Mouse (Mus musculus) lung, postnatal 10 days (tissue): ENCODE results near the gene Gm3448.
"Not testable (repeated sequence)": the region's sequence is repeated elsewhere in the genome, so short reads cannot be mapped to it uniquely, and the experiment has no call there.

Source experiments
- DNase-seq: peaks from one replicate; pipeline ENCODE4 v3.0.0; 2021

Gene Gm3448

GRCm38 (mm10) chr17:15025513-15025912, 15.8 kb downstream of the Gm3448 start:
- DNase-seq, result not testable (repeated sequence)

GRCm38 (mm10) chr17:15024502-15025193, 16.7 kb downstream of the Gm3448 start:
- DNase-seq, result not testable (repeated sequence)

- DNase-seq, result not testable (repeated sequence)
Observed at GRCm38 (mm10) chr17:15023878-15024492, 17.4 kb downstream of the Gm3448 start.

GRCm38 (mm10) chr17:15021503-15022220, 19.7 kb downstream of the Gm3448 start:
- DNase-seq, result peak; percentile 44

GRCm38 (mm10) chr17:15009706-15010413, 31.5 kb downstream of the Gm3448 start, which contains the start of gene Gm3435:
Gene Gm3435, plus strand, starts transcription at chr17:15010176.
- DNase-seq, result not testable (repeated sequence)

GRCm38 (mm10) chr17:15009088-15009487, 32.2 kb downstream of the Gm3448 start:
- DNase-seq, result not testable (repeated sequence)

GRCm38 (mm10) chr17:15000047-15000446, 41.3 kb downstream of the Gm3448 start:
- not testable (repeated sequence) for DNase-seq

GRCm38 (mm10) chr17:14994140-14994539, 47.2 kb downstream of the Gm3448 start:
- not testable (repeated sequence) for DNase-seq

- DNase-seq, result not testable (repeated sequence)
Observed at GRCm38 (mm10) chr17:14993139-14993832, 48.1 kb downstream of the Gm3448 start.

GRCm38 (mm10) chr17:14992522-14993138, 48.7 kb downstream of the Gm3448 start:
- not testable (repeated sequence) for DNase-seq

GRCm38 (mm10) chr17:14990116-14990702, 51.1 kb downstream of the Gm3448 start:
- DNase-seq, result peak; percentile 6

- DNase-seq, result not testable (repeated sequence)
Observed at GRCm38 (mm10) chr17:14978362-14979038, 62.8 kb downstream of the Gm3448 start, which contains the start of the genes 9030025P20Rik and Gm3417. Gene 9030025P20Rik, plus strand, starts transcription at chr17:14978468. Gene Gm3417, minus strand, starts transcription at chr17:14978790.

GRCm38 (mm10) chr17:14977718-14978361, 63.5 kb downstream of the Gm3448 start:
- DNase-seq, result not testable (repeated sequence)

GRCm38 (mm10) chr17:14968373-14968913, 72.9 kb downstream of the Gm3448 start:
- not testable (repeated sequence) for DNase-seq

GRCm38 (mm10) chr17:14961557-14962154, 79.7 kb downstream of the Gm3448 start:
- DNase-seq, result not testable (repeated sequence)

GRCm38 (mm10) chr17:14960951-14961556, 80.3 kb downstream of the Gm3448 start, which contains the start of gene Phf10:
Gene Phf10, minus strand, starts transcription at chr17:14961273.
- peak; percentile 51 for DNase-seq

GRCm38 (mm10) chr17:14960520-14960919, 80.8 kb downstream of the Gm3448 start:
- peak; percentile 18 for DNase-seq

- DNase-seq, result no peak
Observed at GRCm38 (mm10) chr17:14959979-14960378, 81.4 kb downstream of the Gm3448 start.
